Mouse (Mus musculus) CH12.LX (cell line): ENCODE measurements around the gene Palm2.

ENCODE experiments used
- CTCF ChIP-seq, 2 experiments: IDR thresholded peaks in 1 of 2; conservative IDR thresholded peaks in 1 of 2; 2 replicates each; pipeline ENCODE4 v1.5.1; 2011 to 2012; ENCODE audit warnings: low read depth in 2 of 2, low read length in 2 of 2, improper control_type of control experiment in 1 of 2, inconsistent platforms in 1 of 2, mild to moderate bottlenecking in 1 of 2, moderate library complexity in 1 of 2
- EP300 ChIP-seq: IDR thresholded peaks from 2 replicates; pipeline ENCODE4 v1.6.1; 2011; ENCODE audit warnings: low read length, improper control_type of control experiment
- MAX ChIP-seq: IDR thresholded peaks from 2 replicates; pipeline ENCODE4 v1.6.1; 2011; ENCODE audit warnings: low read length, improper control_type of control experiment
- POLR2A ChIP-seq: IDR thresholded peaks from 2 replicates; pipeline ENCODE4 v1.6.1; 2011; ENCODE audit warnings: low read depth, mild to moderate bottlenecking, improper control_type of control experiment, low read length

- TF ChIP-seq EP300 (no peak), CTCF (conservative IDR thresholded peaks at IDR 0.05 in 1 of 2, IDR thresholded peaks at IDR 0.05 in 1 of 2; ENCODE audit: low read depth in 2 of 2, low read length in 2 of 2) (no peak), MAX (no peak), POLR2A (no peak)
Observed at GRCm38 (mm10) chr4:57482435-57482834, 48.4 kb downstream of the Palm2 start.
